Mouse (Mus musculus) spleen, adult 12 weeks (tissue): Measurements from ENCODE around the gene Lhfpl3.

Experiments used
- DNase-seq: peaks from one replicate; pipeline ENCODE4 v3.0.0; 2022; ENCODE audit warnings: low spot score

Gene Lhfpl3

DNA sequence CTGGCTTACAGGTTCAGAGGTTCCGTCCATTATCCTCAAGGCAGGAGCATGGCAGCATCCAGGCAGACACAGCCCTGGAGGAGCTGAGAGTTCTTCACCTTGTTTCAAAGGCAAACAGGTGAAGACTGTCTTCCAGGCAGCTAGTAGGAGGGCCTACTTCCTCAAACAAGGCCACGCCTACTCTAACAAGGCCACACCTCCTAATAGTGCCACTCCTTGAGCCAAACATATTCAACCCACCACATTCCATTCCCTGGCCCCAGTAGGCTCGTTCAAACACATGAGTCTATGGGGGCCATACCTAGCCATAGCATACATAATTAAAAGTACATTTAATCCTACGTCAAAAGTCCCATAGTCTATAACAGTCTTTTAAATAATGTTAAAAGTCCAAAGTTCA lies 407.4 kb downstream of the Lhfpl3 start:
- no peak for DNase-seq

DNA sequence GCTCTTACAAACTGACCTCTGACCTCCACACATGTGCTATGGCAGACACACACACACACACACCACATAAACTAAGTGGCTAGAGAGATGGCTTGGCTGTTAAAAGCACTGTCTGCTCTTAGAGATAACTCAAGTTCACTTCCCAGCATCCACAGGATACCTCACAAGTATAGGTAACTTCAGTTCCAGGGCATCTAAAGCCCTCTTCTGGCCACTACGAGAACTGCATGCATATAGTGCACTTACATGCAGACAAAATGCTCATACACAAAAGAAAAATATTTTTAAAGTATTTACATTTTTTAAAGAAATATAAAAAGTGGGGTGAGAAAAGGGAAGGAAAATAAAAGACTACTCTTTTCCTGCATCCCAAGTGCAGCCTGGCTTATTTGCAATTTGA lies 408.6 kb downstream of the Lhfpl3 start:
- DNase-seq = no peak

DNA sequence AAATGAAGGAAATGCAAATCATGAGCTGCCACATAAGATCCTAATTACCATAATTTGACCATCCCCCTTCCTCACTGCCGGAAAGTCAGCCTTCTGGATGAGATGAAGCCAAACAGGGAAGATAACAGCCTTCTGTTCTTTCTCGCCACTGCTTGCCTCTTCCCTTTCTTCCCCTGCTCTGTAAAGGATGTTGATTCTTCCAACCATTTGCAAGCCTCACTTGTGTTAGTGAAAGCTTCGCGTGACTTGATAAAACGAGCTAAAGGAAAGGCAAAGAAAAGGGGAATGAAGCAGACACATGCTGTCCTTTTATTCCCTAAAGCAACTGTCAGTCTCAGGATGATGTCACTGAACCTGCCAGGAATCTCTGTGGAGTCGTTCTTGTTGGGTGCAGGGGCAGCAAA lies 420.1 kb downstream of the Lhfpl3 start:
- DNase-seq = no peak

- no peak for DNase-seq
Measured at GRCm38 (mm10) chr5:23166658-23167057, 420.8 kb downstream of the Lhfpl3 start.

DNA sequence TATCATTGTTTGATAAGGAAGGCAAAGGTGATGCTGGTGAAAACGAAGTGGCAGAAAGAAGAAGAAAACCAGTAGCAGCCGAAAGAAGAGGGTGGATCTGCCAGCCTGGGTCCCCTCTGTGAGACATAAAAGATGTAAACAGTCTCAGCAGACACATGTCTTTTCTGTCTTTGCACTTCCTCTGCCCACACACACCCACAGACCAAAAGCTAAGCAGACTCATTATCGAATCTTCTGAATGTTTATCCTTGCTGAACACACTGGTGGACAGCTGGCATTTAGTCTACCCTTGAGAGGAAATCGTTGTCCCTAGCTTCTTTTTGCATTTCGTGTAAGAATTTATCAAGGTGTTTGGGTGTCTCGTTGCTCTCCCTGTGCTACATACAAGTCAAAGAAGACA lies 443.8 kb downstream of the Lhfpl3 start:
- no peak for DNase-seq

DNA sequence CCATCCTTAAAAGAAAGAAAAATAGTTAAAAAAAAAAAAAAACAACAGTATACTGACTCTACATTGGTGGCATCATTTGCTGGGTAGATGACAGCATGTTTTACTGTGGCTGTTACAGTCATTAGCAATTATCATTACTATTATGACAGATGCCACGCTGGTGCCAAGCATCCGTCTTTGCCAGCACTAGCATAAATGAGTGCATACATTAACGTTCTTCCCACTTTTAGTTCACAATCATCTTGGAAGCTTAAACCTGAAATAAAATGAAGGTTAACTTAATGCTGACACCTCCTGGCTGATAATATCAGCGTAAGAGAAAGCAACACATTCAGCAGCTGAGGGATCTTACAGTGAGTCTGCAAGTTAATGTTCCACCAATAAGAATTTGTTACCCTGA lies 451.0 kb downstream of the Lhfpl3 start:
- no peak for DNase-seq

- no peak for DNase-seq
Measured at GRCm38 (mm10) chr5:23213086-23213485, 467.2 kb downstream of the Lhfpl3 start.

DNA sequence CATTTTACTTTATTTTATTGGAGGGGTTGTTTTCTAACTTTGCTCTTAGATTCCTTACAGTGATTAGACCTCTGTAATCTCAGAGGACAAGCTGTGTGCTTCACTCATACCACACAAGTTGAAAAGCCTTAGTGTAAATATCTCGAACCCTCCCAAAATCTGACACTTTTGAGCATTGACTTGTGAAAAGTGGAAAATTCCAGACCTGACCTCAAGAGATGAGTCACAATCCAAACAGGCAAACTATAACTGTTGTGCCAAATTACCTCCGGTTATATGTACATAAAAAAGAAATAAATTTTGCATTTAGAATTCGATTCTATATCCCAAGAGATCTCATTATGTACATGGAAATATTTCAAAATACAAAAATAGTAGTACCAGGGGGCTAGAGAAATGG lies 468.8 kb downstream of the Lhfpl3 start:
- DNase-seq = no peak

GRCm38 (mm10) chr5:23219655-23220054 lies 473.8 kb downstream of the Lhfpl3 start:
- DNase-seq = no peak

- DNase-seq = no peak
Measured at GRCm38 (mm10) chr5:23224759-23225536, 479.1 kb downstream of the Lhfpl3 start.

DNA sequence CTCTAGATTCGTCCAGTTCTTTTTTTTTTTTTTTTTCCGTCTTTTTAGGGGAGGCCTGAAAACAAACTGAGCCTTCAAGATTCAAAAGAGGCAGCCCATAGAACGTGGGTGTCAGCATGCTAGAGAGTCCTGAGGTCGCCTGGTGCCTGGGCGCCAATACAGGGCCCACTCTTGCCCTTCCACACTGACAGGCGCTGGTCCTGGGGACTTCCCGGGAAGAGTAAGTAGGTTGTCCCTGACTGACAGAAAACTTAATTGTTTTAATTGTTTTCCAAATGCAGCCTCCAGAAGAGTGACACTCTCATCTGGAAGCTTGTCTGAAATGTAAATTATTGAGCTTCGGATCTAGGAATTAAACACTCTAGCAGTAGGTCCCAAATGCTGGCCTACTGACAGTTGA lies 479.8 kb downstream of the Lhfpl3 start:
- no peak for DNase-seq

GRCm38 (mm10) chr5:23226753-23227152 lies 480.9 kb downstream of the Lhfpl3 start:
- no peak for DNase-seq

- peak; percentile 17 for DNase-seq
Measured at GRCm38 (mm10) chr5:23246974-23247373, 501.1 kb downstream of the Lhfpl3 start.

DNA sequence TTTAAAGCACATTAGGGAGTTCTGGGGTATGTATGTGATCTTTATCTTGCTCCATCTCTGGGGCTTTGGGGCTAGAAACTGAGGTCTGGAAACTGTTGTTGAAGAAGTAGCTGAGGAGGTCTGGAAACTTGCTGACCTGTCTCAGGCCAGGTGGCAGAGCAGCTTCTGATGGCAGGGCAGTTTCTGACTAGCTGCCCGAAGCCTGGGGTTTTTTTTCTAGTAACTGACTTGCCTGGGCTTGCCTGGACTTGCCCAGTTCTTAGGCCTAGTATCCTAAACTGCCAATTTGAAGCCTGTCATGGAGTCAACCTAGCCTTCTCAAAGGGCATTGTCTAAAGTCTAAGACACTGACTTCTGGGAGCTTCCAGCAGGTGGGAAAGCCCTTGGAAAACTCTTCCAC lies 501.9 kb downstream of the Lhfpl3 start:
- no peak for DNase-seq

GRCm38 (mm10) chr5:23248303-23248702 lies 502.4 kb downstream of the Lhfpl3 start:
- DNase-seq = no peak

- no peak for DNase-seq
Measured at GRCm38 (mm10) chr5:23249896-23250875, 504.3 kb downstream of the Lhfpl3 start.

DNA sequence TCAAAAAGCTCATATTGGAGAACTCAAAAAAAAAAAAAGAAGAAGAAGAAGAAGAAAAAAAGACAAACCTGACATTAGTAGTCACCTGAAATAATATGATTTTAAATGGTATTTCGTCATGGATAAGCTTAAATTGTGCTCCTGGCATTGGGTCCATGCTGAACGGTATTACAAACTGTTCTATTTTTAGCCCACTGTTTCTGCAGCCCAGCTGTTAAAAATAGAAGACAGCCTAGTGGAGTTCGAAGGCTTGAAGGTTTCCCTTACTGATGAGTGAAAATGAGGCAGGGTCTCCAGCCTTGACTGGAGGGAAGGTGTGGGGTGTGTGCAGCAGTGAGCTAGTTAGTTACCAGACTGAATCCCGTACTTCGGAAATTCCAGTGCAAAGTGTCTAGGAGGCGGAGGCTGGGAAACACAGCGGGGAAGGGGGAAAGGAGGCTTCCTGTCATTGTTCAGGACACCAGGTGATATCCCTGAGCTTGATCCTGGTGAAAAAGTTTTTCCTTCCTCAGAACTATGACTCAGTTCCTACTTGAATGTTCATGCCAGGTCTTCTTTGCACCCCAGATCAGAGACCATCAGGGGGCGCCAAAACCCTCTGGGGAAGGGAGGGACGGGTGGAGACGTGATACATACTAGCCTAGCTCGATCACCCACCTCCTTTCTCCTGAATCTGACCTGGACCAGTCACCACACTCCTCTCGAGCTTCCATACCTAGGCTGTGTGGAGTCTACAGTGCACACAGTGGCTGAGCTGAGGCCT lies 505.8 kb downstream of the Lhfpl3 start:
- peak; percentile 6 for DNase-seq

- DNase-seq = no peak
Measured at GRCm38 (mm10) chr5:23255816-23256418, 510.1 kb downstream of the Lhfpl3 start.

DNA sequence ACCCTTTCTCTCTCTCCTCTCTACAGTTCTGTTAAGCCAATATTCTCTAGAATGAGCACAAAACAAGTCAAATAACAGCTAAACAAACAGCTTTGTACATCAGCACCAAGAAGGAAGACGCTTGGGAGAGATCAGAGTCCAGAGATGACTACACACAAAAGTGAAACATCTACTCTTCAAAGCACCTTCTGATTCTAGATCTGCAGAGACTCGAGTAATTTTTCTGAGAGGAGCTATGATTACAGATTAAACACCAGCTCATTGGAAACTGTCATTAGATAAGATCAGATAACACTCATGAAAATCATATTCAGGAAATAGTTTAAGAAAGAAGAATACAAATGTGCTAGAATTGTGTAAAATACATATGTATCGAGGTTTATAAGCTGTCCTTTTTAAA lies 527.5 kb downstream of the Lhfpl3 start:
- no peak for DNase-seq

- no peak for DNase-seq
Measured at GRCm38 (mm10) chr5:23279364-23279763, 533.5 kb downstream of the Lhfpl3 start.

DNA sequence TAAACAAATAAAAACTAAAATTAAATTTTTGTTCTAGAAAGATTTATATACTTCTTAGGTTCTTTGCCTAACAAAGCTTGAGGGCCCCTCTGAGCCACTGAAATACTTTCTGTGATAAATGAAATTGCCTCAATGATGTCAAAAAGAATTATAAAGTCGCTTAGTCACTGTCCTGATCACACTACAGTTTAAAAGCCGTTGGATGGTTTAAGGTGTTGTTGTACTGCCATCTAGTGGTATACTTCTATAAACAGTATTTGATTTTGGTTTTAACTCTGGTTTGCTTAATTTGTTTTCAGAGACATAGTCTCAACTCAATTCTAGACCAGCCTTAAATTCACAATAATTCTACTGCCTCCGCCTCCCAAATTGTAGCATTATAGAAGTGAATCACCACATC lies 539.0 kb downstream of the Lhfpl3 start:
- no peak for DNase-seq

DNA sequence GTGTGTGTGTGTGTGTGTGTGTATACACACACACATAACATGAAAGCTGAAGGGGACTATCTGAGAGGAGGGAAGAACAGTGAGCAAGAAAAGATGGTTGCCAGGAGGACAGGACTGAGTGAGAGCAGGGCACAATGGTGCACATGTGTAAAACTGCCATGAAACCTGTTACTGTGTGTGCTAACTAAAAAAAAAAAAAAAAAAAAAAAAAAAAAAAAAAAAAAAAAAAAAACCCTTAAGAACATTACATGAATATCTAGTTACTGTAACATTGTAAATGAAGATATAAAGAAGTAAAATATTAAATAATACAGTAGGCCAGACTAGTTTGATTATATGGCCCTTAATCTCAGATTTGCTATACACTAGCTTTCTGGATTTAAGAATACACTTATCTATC lies 543.3 kb downstream of the Lhfpl3 start:
- DNase-seq = no peak
